10 mouse cellular contexts compared by ENCODE assay signal in genomic region chr6:144203013-144203412, GRCm38 (mm10).
DNase-seq lines count a peak whose midpoint lies in the region; TF ChIP-seq lines count a peak whose summit lies in the region.
"Had no signal": no experiment of that assay in that cellular context is flagged by ENCODE, and none has a peak within 500 bp of the region (broad histone marks: within the 10 kb centered on the region; RNA-seq: fewer than 3 reads in every experiment).

No protein-coding gene starts in this region.

- no peak for TF ChIP-seq CTCF in layer of hippocampus, adult 2 months (conservative IDR thresholded peaks at IDR 0.05)
- TF ChIP-seq CTCF in olfactory bulb, adult 2 months (IDR thresholded peaks at IDR 0.05; ENCODE audit: insufficient read depth, low read depth, low read length) = no peak

- no peak for DNase-seq in layer of hippocampus, adult 2 months (ENCODE audit: low spot score in 2 of 2)
- no peak for DNase-seq in layer of hippocampus, adult 9-11 months
- no peak for DNase-seq in forebrain, embryonic 10.5 days (ENCODE audit: extremely low spot score, low spot score)
- DNase-seq in limb, embryonic 10.5 days (ENCODE audit: low spot score) = no peak
- no peak for DNase-seq in urinary bladder, postnatal 36 days (ENCODE audit: low spot score in 2 of 2)
- DNase-seq in embryo, embryonic 10 days (ENCODE audit: low spot score) = no peak
- DNase-seq in embryo, embryonic 9.5 days (ENCODE audit: extremely low spot score) = no peak
- DNase-seq: cerebellum, adult 8-10 months; right cerebral cortex, adult 18-20 months had no signal

- H3K27ac ChIP-seq in layer of hippocampus, adult 2 months = peak overlapping the region; percentile 80
- peak overlapping the region; percentile 45 for H3K27ac ChIP-seq in forebrain, embryonic 10.5 days
- H3K27ac ChIP-seq in limb, embryonic 10.5 days = no peak overlapping the region
- no peak overlapping the region for H3K27ac ChIP-seq in olfactory bulb, adult 2 months (ENCODE audit: insufficient read depth, low read depth, low read length)

- TF ChIP-seq POLR2A in olfactory bulb, adult 2 months (IDR thresholded peaks at IDR 0.05; ENCODE audit: insufficient read depth, low read depth, low read length) = no peak

- H3K4me3 ChIP-seq in layer of hippocampus, adult 2 months = peak overlapping the region; percentile 49
- H3K4me3 ChIP-seq in forebrain, embryonic 10.5 days = peak overlapping the region; percentile 28
- H3K4me3 ChIP-seq in limb, embryonic 10.5 days = peak overlapping the region; percentile 10; the same call in 1 of the 2 replicates
- peak overlapping the region; percentile 19; the same call in 1 of the 2 replicates for H3K4me3 ChIP-seq in olfactory bulb, adult 2 months (ENCODE audit: insufficient read depth, low read depth, low read length)

- no peaks in the 10 kb centered on the region for H3K36me3 ChIP-seq in forebrain, embryonic 10.5 days (replicated peaks)
- no peaks in the 10 kb centered on the region for H3K36me3 ChIP-seq in limb, embryonic 10.5 days

- peaks cover 64% of the 10 kb centered on the region for H3K4me1 ChIP-seq in forebrain, embryonic 10.5 days
- peaks cover 50% of the 10 kb centered on the region for H3K4me1 ChIP-seq in limb, embryonic 10.5 days
- peaks cover 4% of the 10 kb centered on the region; the same call in 1 of the 2 replicates for H3K4me1 ChIP-seq in olfactory bulb, adult 2 months (ENCODE audit: control insufficient read depth, insufficient read depth, low read length)

- 51% methylated on average over 12 of the region's 12 CpGs for WGBS in forebrain, embryonic 10.5 days
- 58% methylated on average over 12 of the region's 12 CpGs for WGBS in limb, embryonic 10.5 days
- WGBS in olfactory bulb, adult 2 months = 17% methylated on average over 12 of the region's 12 CpGs

- no peaks in the 10 kb centered on the region for H3K9me3 ChIP-seq in forebrain, embryonic 10.5 days
- H3K9me3 ChIP-seq in limb, embryonic 10.5 days (replicated peaks) = no peaks in the 10 kb centered on the region

- H3K27me3 ChIP-seq in forebrain, embryonic 10.5 days (ENCODE audit: poor library complexity, severe bottlenecking) = no peaks in the 10 kb centered on the region
- no peaks in the 10 kb centered on the region for H3K27me3 ChIP-seq in limb, embryonic 10.5 days (ENCODE audit: low read depth, poor library complexity, severe bottlenecking)

Comparison
In these comparisons a context has a peak if more than half of its experiments do, and no peak if none do; other contexts are left out.
1. H3K27ac ChIP-seq: peak in layer of hippocampus, adult 2 months (single experiment) and forebrain, embryonic 10.5 days (single experiment); none in limb, embryonic 10.5 days (single experiment) and olfactory bulb, adult 2 months (single experiment).
2. Peak in every context shown above with its lines, with median percentiles within 50 percentile points of each other: H3K4me3 ChIP-seq.